Mouse (Mus musculus): ENCODE results near the gene Paip2b. TPM values are rescaled to one million over a fixed set of nuclear protein-coding genes. Genes with fewer than 3 reads are reported as not detected.

The Paip2b gene
- polyA plus RNA-seq, 1 experiment from 2014 or later: 22.3 TPM

DNA sequence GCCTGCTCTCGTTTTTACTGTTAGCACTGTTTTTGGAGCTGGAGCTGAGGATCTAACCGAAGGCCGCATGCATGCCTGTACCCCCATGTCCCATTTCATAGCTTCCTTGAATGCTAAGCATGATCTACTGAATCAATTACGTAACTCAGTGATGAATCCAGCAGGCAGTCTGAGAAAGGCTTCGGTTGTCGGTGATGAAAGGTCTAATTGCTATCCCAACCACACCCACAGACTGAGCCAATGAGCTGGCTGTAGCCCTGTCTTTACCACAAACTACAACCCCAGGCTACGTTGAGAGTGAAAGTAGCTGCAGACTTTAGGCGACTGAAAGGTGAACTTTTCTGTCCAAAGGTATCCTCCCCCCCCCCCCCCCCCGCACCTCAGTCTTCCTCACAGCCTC is 57.4 kb downstream of the Paip2b start:
- 70% methylated on average over 8 of the region's 9 CpGs for WGBS
- no peak overlapping the region for H3K9ac ChIP-seq (ENCODE audit: low read depth, low read length)
- no peaks in the 10 kb centered on the region for H3K9me3 ChIP-seq (ENCODE audit: control insufficient read depth, low read length)
- DNase-seq (ENCODE audit: low spot score) (no peak), ATAC-seq (ENCODE audit: low FRiP score) (no peak)
- no peak overlapping the region for H3K27ac ChIP-seq (ENCODE audit: low read depth, low read length)
- H3K4me1 ChIP-seq (replicated peaks; ENCODE audit: control insufficient read depth, insufficient read depth, low read length): 0 out of 2 replicates have a peak, but pooled peaks cover 5% of the 10 kb centered on the region
- H3K36me3 ChIP-seq (ENCODE audit: control insufficient read depth, insufficient read depth, low read length): no peaks in the 10 kb centered on the region; the same call in 1 of the 2 replicates
- H3K4me2 ChIP-seq (replicated peaks; ENCODE audit: low read depth, low read length): no peak overlapping the region
- no peaks in the 10 kb centered on the region for H3K27me3 ChIP-seq (ENCODE audit: control insufficient read depth, insufficient read depth, low read length)
- peak overlapping the region; percentile 93; the same call in 1 of the 2 replicates for H3K4me3 ChIP-seq (ENCODE audit: low read depth, low read length)

DNA sequence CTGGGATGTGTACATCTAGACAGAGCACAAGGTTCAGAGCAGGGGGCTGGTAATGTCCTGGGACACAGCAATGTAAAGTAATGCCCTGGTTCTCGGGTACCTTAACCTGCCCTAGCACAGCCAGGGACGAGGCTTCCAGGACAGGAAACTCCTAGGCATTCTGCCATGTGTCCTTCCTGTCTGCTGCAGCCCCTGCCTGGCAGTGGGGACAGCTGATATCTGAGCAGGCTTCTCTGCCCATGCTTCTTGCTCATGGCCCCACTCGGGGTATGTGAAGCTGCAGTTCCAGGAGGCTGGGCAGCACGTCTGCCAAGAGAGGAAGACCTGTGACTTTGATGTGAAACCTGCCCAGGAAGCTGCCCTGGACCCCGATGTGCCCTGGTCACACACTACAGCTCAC is 63.1 kb downstream of the Paip2b start:
- H3K4me2 ChIP-seq (replicated peaks; ENCODE audit: low read depth, low read length): no peak overlapping the region
- H3K27me3 ChIP-seq (ENCODE audit: control insufficient read depth, insufficient read depth, low read length): peaks cover 7% of the 10 kb centered on the region
- H3K4me3 ChIP-seq (ENCODE audit: low read depth, low read length): no peak overlapping the region
- no peak overlapping the region for H3K9ac ChIP-seq (ENCODE audit: low read depth, low read length)
- no peaks in the 10 kb centered on the region for H3K4me1 ChIP-seq (replicated peaks; ENCODE audit: control insufficient read depth, insufficient read depth, low read length)
- DNase-seq (ENCODE audit: low spot score): no peak
- 93% methylated on average over 5 of the region's 5 CpGs for WGBS
- no peak overlapping the region for H3K27ac ChIP-seq (ENCODE audit: low read depth, low read length)
- no peak for ATAC-seq (ENCODE audit: low FRiP score)
- no peaks in the 10 kb centered on the region; the same call in 1 of the 2 replicates for H3K36me3 ChIP-seq (ENCODE audit: control insufficient read depth, insufficient read depth, low read length)
- no peaks in the 10 kb centered on the region for H3K9me3 ChIP-seq (ENCODE audit: control insufficient read depth, low read length)

DNA sequence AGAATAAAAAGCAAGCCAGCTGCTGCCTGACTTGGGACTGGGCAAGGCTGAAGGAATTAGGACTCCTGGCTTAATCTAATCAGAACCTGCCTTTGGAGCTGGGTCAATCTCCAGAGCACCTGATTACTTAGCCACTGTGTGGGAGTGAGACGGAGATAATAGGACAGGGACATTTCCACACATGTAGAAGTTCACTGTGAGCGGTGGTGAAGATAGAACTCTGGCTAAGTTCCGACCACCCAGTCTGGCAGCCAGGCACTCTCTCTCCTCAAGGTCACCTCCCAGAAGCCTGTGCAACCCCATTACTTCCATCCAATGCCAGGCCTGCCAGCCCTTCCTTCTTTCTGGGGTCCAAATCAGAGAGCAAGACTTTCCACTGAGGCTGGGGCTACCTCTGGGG is 64.6 kb downstream of the Paip2b start:
- no peak for ATAC-seq (ENCODE audit: low FRiP score)

DNA sequence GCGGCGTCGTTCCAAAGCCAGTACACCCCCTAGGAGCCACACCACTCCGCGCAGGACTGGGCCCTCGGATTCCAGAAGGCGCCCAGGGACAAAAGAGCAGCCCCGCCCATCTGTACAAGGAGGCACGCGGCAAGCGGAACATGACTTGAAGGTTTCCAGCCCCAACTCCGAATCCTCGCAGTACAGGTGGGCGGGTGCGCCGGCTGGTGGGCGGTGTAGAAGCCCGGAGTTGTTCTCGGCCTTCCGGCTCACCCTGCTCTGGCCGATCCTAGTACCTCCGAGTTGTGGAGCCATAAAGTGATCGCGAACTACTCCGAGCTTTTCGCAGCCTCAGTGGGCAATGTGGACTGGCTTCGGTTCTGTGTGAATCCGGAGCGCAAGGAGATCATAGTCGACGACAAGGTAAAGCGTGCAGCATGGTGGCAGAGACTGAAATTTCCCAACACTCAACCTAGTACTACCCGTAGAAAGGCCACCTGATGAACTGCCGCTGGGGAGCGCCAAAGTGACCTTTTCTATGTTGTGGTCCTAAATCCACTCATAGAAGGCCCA is 68.6 kb downstream of the Paip2b start:
- no peak overlapping the region for H3K27ac ChIP-seq (ENCODE audit: low read depth, low read length)
- no peak overlapping the region for H3K9ac ChIP-seq (ENCODE audit: low read depth, low read length)
- peaks cover 50% of the 10 kb centered on the region for H3K27me3 ChIP-seq (ENCODE audit: control insufficient read depth, insufficient read depth, low read length)
- peak overlapping the region; percentile 17 for H3K4me3 ChIP-seq (ENCODE audit: low read depth, low read length)
- H3K4me2 ChIP-seq (replicated peaks; ENCODE audit: low read depth, low read length): peak overlapping the region; percentile 37
- DNase-seq (ENCODE audit: low spot score) (peak; percentile 39), ATAC-seq (ENCODE audit: low FRiP score) (0 out of 2 replicates have a peak, but pooled peaks have one; percentile 25)
- H3K4me1 ChIP-seq (replicated peaks; ENCODE audit: control insufficient read depth, insufficient read depth, low read length): peaks cover 2% of the 10 kb centered on the region; the same call in 1 of the 2 replicates
- H3K9me3 ChIP-seq (ENCODE audit: control insufficient read depth, low read length): no peaks in the 10 kb centered on the region
- no peaks in the 10 kb centered on the region for H3K36me3 ChIP-seq (ENCODE audit: control insufficient read depth, insufficient read depth, low read length)
- 2% methylated on average over 35 of the region's 35 CpGs for WGBS

More for the DNA sequence above, 64.6 kb downstream of the Paip2b start:
- Histone ChIP-seq H3K9me3 (ENCODE audit: control insufficient read depth, low read length) (no peaks in the 10 kb centered on the region), H3K36me3 (ENCODE audit: control insufficient read depth, insufficient read depth, low read length) (no peaks in the 10 kb centered on the region; the same call in 1 of the 2 replicates), H3K9ac (ENCODE audit: low read depth, low read length) (no peak overlapping the region), H3K4me2 (replicated peaks; ENCODE audit: low read depth, low read length) (no peak overlapping the region), H3K27ac (ENCODE audit: low read depth, low read length) (no peak overlapping the region), H3K4me1 (replicated peaks; ENCODE audit: control insufficient read depth, insufficient read depth, low read length) (peaks cover 2% of the 10 kb centered on the region; the same call in 1 of the 2 replicates), H3K4me3 (ENCODE audit: low read depth, low read length) (no peak overlapping the region), H3K27me3 (ENCODE audit: control insufficient read depth, insufficient read depth, low read length) (peaks cover 22% of the 10 kb centered on the region)
- 88% methylated on average over 3 of the region's 3 CpGs for WGBS
- no peak for DNase-seq (ENCODE audit: low spot score)

DNA sequence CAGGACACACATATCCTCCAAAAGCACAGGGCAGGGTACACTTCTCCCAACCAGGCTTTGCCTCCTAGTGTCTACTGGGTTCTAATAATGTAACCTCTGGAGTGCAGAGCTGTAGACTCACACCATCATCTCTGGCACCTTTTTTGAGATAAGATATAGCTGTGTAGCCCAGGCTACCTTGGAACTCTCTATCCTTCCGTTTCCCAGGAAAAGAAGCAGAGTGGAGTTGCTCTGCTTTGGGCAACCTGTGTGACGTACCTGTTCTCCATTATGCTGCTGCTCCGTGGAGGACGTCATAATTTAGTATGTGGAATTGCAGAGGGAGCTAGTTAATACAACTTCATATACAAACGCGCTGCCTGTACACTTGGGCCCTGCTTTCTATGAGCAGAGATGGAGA is 69.2 kb downstream of the Paip2b start, which contains the start of gene Ankrd53:
Gene Ankrd53, plus strand, starts transcription at position 301 of the 400 bp plus-strand sequence.
- WGBS: 22% methylated on average over 6 of the region's 6 CpGs
- Histone ChIP-seq H3K36me3 (ENCODE audit: control insufficient read depth, insufficient read depth, low read length) (no peaks in the 10 kb centered on the region), H3K4me3 (ENCODE audit: low read depth, low read length) (peak within 1 kb of the TSS; percentile 17), H3K9me3 (ENCODE audit: control insufficient read depth, low read length) (no peaks in the 10 kb centered on the region), H3K27me3 (ENCODE audit: control insufficient read depth, insufficient read depth, low read length) (peaks cover 56% of the 10 kb centered on the region), H3K9ac (ENCODE audit: low read depth, low read length) (no peak within 1 kb of the TSS), H3K27ac (ENCODE audit: low read depth, low read length) (no peak within 1 kb of the TSS), H3K4me1 (replicated peaks; ENCODE audit: control insufficient read depth, insufficient read depth, low read length) (peaks cover 2% of the 10 kb centered on the region; the same call in 1 of the 2 replicates), H3K4me2 (replicated peaks; ENCODE audit: low read depth, low read length) (peak within 1 kb of the TSS; percentile 37)
- ATAC-seq (ENCODE audit: low FRiP score) (no peak), DNase-seq (ENCODE audit: low spot score) (no peak)

DNA sequence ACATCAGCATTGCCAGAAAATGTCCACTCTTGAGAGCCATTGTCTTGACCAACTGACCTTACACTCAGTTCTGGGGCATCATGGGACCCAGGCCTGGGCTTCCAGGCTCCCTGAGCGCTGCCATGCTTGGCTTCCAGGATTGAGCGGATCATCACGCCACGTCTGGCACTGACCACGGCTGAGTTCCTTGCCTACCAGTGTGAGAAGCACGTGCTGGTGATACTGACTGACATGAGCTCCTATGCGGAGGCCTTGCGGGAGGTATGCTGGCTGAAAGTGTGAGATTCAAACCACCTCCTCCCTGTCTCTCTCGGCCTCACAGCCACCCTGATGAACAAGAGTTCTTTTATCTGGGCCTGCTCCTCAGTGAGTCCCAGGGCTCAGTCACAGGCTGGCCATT is 75.5 kb downstream of the Paip2b start:
- Histone ChIP-seq H3K9me3 (ENCODE audit: control insufficient read depth, low read length) (no peaks in the 10 kb centered on the region), H3K27ac (ENCODE audit: low read depth, low read length) (no peak overlapping the region), H3K4me2 (replicated peaks; ENCODE audit: low read depth, low read length) (no peak overlapping the region), H3K9ac (ENCODE audit: low read depth, low read length) (no peak overlapping the region), H3K4me1 (replicated peaks; ENCODE audit: control insufficient read depth, insufficient read depth, low read length) (no peaks in the 10 kb centered on the region), H3K36me3 (ENCODE audit: control insufficient read depth, insufficient read depth, low read length) (no peaks in the 10 kb centered on the region), H3K4me3 (ENCODE audit: low read depth, low read length) (no peak overlapping the region), H3K27me3 (ENCODE audit: control insufficient read depth, insufficient read depth, low read length) (peaks cover 35% of the 10 kb centered on the region)
- no peak for DNase-seq (ENCODE audit: low spot score)
- ATAC-seq (ENCODE audit: low FRiP score): no peak
- 78% methylated on average over 9 of the region's 9 CpGs for WGBS

Other genes with a start within 250 kb of the Paip2b start
- gene Clec4f, start 175.6 kb downstream of the Paip2b start, polyA plus RNA-seq (2014; fragmentation: Nextera tagmentation; extraction: Ambion mirVana): not detected in 2 replicates
- not detected in 2 replicates for gene Cd207, start 153.9 kb downstream of the Paip2b start, polyA plus RNA-seq (2014; fragmentation: Nextera tagmentation; extraction: Ambion mirVana)
- gene Vax2, start 120.5 kb downstream of the Paip2b start, polyA plus RNA-seq (2014; fragmentation: Nextera tagmentation; extraction: Ambion mirVana): 0.23 and 0.39 TPM in 2 replicates
- gene Atp6v1b1, start 88.8 kb downstream of the Paip2b start, polyA plus RNA-seq (2014; fragmentation: Nextera tagmentation; extraction: Ambion mirVana): 0.15 TPM in 1 of 2 replicates, not detected in the other
- 0.12 TPM in 1 of 2 replicates, not detected in the other for gene Ankrd53, start 69.1 kb downstream of the Paip2b start, polyA plus RNA-seq (2014; fragmentation: Nextera tagmentation; extraction: Ambion mirVana)
- gene Tex261, start 55.9 kb downstream of the Paip2b start, polyA plus RNA-seq (2014; fragmentation: Nextera tagmentation; extraction: Ambion mirVana): 48.1 and 50.1 TPM in 2 replicates
- gene Nagk, start 36.8 kb downstream of the Paip2b start, polyA plus RNA-seq (2014; fragmentation: Nextera tagmentation; extraction: Ambion mirVana): 35.9 and 42.6 TPM in 2 replicates
- 111 and 119 TPM in 2 replicates for gene Zfp638, start 35.4 kb upstream of the Paip2b start, polyA plus RNA-seq (2014; fragmentation: Nextera tagmentation; extraction: Ambion mirVana)
- 4.9 and 5.6 TPM in 2 replicates for gene Dysf, start 176.8 kb upstream of the Paip2b start, polyA plus RNA-seq (2014; fragmentation: Nextera tagmentation; extraction: Ambion mirVana)